Mouse (Mus musculus): ENCODE measurements around the gene A930018P22Rik.

The A930018P22Rik gene

GRCm38 (mm10) chr2:104163978-104164487 lies 41.5 kb downstream of the A930018P22Rik start:
- DNase-seq = no peak

GRCm38 (mm10) chr2:104165631-104166030 lies 43.1 kb downstream of the A930018P22Rik start:
- DNase-seq = no peak

GRCm38 (mm10) chr2:104167765-104168164 lies 45.2 kb downstream of the A930018P22Rik start:
- DNase-seq = no peak

GRCm38 (mm10) chr2:104168186-104168896 lies 45.8 kb downstream of the A930018P22Rik start:
- no peak for DNase-seq

- DNase-seq = peak; percentile 8 to 19
Observed at GRCm38 (mm10) chr2:104172695-104173348, 50.3 kb downstream of the A930018P22Rik start.

GRCm38 (mm10) chr2:104173431-104173830 lies 50.9 kb downstream of the A930018P22Rik start:
- DNase-seq = no peak

Data from thymus, postnatal 36 days (tissue).